ENCODE assay signal across 8 mouse cellular contexts in genomic region chr15:82015392-82016100, GRCm38 (mm10). TPM values are rescaled to one million over a fixed set of nuclear protein-coding genes. Genes with fewer than 3 reads are reported as not detected.
DNase-seq lines count a peak whose midpoint lies in the region; ATAC-seq and TF ChIP-seq lines count a peak whose summit lies in the region.

No protein-coding gene starts in this region.

- WGBS in heart, embryonic 12.5 days = under 1% methylated on average over 39 of the region's 39 CpGs
- 0% methylated on average over 39 of the region's 39 CpGs for WGBS in kidney, postnatal 0 days
- under 1% methylated on average over 39 of the region's 39 CpGs for WGBS in neural tube, embryonic 14.5 days

- ATAC-seq in heart, embryonic 12.5 days (ENCODE audit: insufficient number of reproducible peaks, low FRiP score) = no peak
- peak; percentile 57 for ATAC-seq in kidney, postnatal 0 days (replicated peaks; ENCODE audit: low FRiP score, low read depth)
- peak; percentile 18 for ATAC-seq in neural tube, embryonic 14.5 days (ENCODE audit: low read depth)

- H3K36me3 ChIP-seq in C2C12 (ENCODE audit: control insufficient read depth, insufficient read depth) = peaks cover 22% of the 10 kb centered on the region
- H3K36me3 ChIP-seq in heart, embryonic 12.5 days = peaks cover 16% of the 10 kb centered on the region
- H3K36me3 ChIP-seq in kidney, postnatal 0 days (ENCODE audit: insufficient read depth, low read length) = 0 out of 2 replicates have a peak, but pooled peaks cover 3% of the 10 kb centered on the region
- no peaks in the 10 kb centered on the region for H3K36me3 ChIP-seq in neural tube, embryonic 14.5 days (ENCODE audit: control insufficient read depth, insufficient read depth, low read length)

- H3K9me3 ChIP-seq in heart, embryonic 12.5 days (replicated peaks) = no peaks in the 10 kb centered on the region
- no peaks in the 10 kb centered on the region for H3K9me3 ChIP-seq in kidney, postnatal 0 days (replicated peaks; ENCODE audit: low read length)
- H3K9me3 ChIP-seq in neural tube, embryonic 14.5 days (ENCODE audit: control insufficient read depth, low read length) = no peaks in the 10 kb centered on the region

- TF ChIP-seq CTCF in C2C12 (IDR thresholded peaks at IDR 0.05; ENCODE audit: control insufficient read depth, insufficient read depth, insufficient read length) = no peak
- 0 out of 2 replicates have a peak, but pooled peaks have one; percentile 20 for TF ChIP-seq CTCF in kidney, postnatal 0 days (IDR thresholded peaks at IDR 0.05; ENCODE audit: low read depth)

- H3ac ChIP-seq in C2C12 (ENCODE audit: control insufficient read depth, insufficient read length, low read depth) = peak overlapping the region; percentile 86

- H3K9ac ChIP-seq in heart, embryonic 12.5 days = peak overlapping the region; percentile 90
- H3K9ac ChIP-seq in kidney, postnatal 0 days (ENCODE audit: low read depth, low read length) = peak overlapping the region; percentile 82
- H3K9ac ChIP-seq in neural tube, embryonic 14.5 days (replicated peaks; ENCODE audit: low read depth, low read length) = peak overlapping the region; percentile 90

- H3K79me3 ChIP-seq in C2C12 (ENCODE audit: low read depth) = peaks cover 45% of the 10 kb centered on the region

- H3K79me2 ChIP-seq in C2C12 (ENCODE audit: control insufficient read depth, insufficient read depth) = peaks cover 71% of the 10 kb centered on the region

- peaks cover 18% of the 10 kb centered on the region for H3K4me1 ChIP-seq in heart, embryonic 12.5 days (replicated peaks)
- 0 out of 2 replicates have a peak, but pooled peaks cover 10% of the 10 kb centered on the region for H3K4me1 ChIP-seq in kidney, postnatal 0 days (replicated peaks; ENCODE audit: insufficient read depth, low read length)
- H3K4me1 ChIP-seq in neural tube, embryonic 14.5 days (ENCODE audit: control insufficient read depth, insufficient read depth, low read length) = peaks cover 21% of the 10 kb centered on the region

- H3K4me3 ChIP-seq in C2C12 (ENCODE audit: insufficient read depth, poor library complexity, severe bottlenecking) = peak overlapping the region; percentile 95
- H3K4me3 ChIP-seq in heart, embryonic 12.5 days = peak overlapping the region; percentile 87
- peak overlapping the region; percentile 92 for H3K4me3 ChIP-seq in kidney, postnatal 0 days (replicated peaks; ENCODE audit: low read depth, low read length)
- peak overlapping the region; percentile 84 for H3K4me3 ChIP-seq in neural tube, embryonic 14.5 days (ENCODE audit: low read depth, low read length)

- peak overlapping the region; percentile 82 for H3K27ac ChIP-seq in heart, embryonic 12.5 days (ENCODE audit: poor library complexity, severe bottlenecking)
- H3K27ac ChIP-seq in kidney, postnatal 0 days = peak overlapping the region; percentile 71; the same call in 1 of the 2 replicates
- peak overlapping the region; percentile 76 for H3K27ac ChIP-seq in neural tube, embryonic 14.5 days (ENCODE audit: low read depth, low read length)

- no peaks in the 10 kb centered on the region for H3K27me3 ChIP-seq in C2C12 (ENCODE audit: control insufficient read depth, insufficient read depth, insufficient read length)
- H3K27me3 ChIP-seq in heart, embryonic 12.5 days (replicated peaks) = no peaks in the 10 kb centered on the region
- no peaks in the 10 kb centered on the region for H3K27me3 ChIP-seq in kidney, postnatal 0 days (ENCODE audit: insufficient read depth, low read length)
- no peaks in the 10 kb centered on the region for H3K27me3 ChIP-seq in neural tube, embryonic 14.5 days (ENCODE audit: control insufficient read depth, insufficient read depth, low read length)

- DNase-seq in R1 (ENCODE audit: low read depth, low spot score) = peak; percentile 46
- DNase-seq in embryo, embryonic 10.5 days (ENCODE audit: low spot score) = peak; percentile 45
- peak; percentile 65 for DNase-seq in kidney, postnatal 0 days (ENCODE audit: low spot score)
- DNase-seq in lung, adult 18-20 months = peak; percentile 21 to 30
- DNase-seq in yolk sac, embryonic 10.5 days (ENCODE audit: low spot score) = peak; percentile 27

- H3K4me2 ChIP-seq in heart, embryonic 12.5 days = peak overlapping the region; percentile 78
- peak overlapping the region; percentile 95 for H3K4me2 ChIP-seq in kidney, postnatal 0 days (ENCODE audit: low read length)
- H3K4me2 ChIP-seq in neural tube, embryonic 14.5 days (ENCODE audit: low read depth, low read length) = peak overlapping the region; percentile 64

TF ChIP-seq in C2C12, 6 proteins besides CTCF, POLR2A, EP300 and RAD21:
- TF ChIP-seq MYOD1 (IDR thresholded peaks at IDR 0.05; ENCODE audit: control insufficient read depth, insufficient read length, low read depth) (no peak), FOSL1 (IDR thresholded peaks at IDR 0.05; ENCODE audit: insufficient read depth, low read length, poor library complexity, severe bottlenecking) (no peak), CEBPB (IDR thresholded peaks at IDR 0.05; ENCODE audit: low read depth) (no peak), USF1 (IDR thresholded peaks at IDR 0.05; ENCODE audit: low read depth) (no peak), MAX (IDR thresholded peaks at IDR 0.05) (no peak), MYOG (IDR thresholded peaks at IDR 0.05; ENCODE audit: control insufficient read depth, extremely low read depth, insufficient read length) (no peak)
TF ChIP-seq in C2C12: peak in this region for 0.

RNA-seq across cellular contexts. Expression of gene Desi1, which starts 18.1 kb away (rescaled TPM):
- 56.6 TPM for polyA plus RNA-seq in C2C12 (2012; fragmentation: generic; extraction: Trizol)
- polyA plus RNA-seq in heart, embryonic 12.5 days (2016; fragmentation: Nextera tagmentation; extraction: Ambion mirVana) = 22.8 and 24.6 TPM in 2 replicates
- 21.1 and 23.3 TPM in 2 replicates for polyA plus RNA-seq in kidney, postnatal 0 days (2015; fragmentation: Nextera tagmentation; extraction: Ambion mirVana)
- 58.3 and 58.7 TPM in 2 replicates for polyA plus RNA-seq in neural tube, embryonic 14.5 days (2014; fragmentation: Nextera tagmentation; extraction: Ambion mirVana)

RNA-seq across cellular contexts. Expression of gene Xrcc6, which starts 27.9 kb away (rescaled TPM):
- polyA plus RNA-seq in C2C12 (2012; fragmentation: generic; extraction: Trizol) = 53.7 TPM
- polyA plus RNA-seq in heart, embryonic 12.5 days (2016; fragmentation: Nextera tagmentation; extraction: Ambion mirVana) = 68.7 and 80.2 TPM in 2 replicates
- 45.2 and 53.6 TPM in 2 replicates for polyA plus RNA-seq in kidney, postnatal 0 days (2015; fragmentation: Nextera tagmentation; extraction: Ambion mirVana)
- 42.1 and 48.6 TPM in 2 replicates for polyA plus RNA-seq in neural tube, embryonic 14.5 days (2014; fragmentation: Nextera tagmentation; extraction: Ambion mirVana)

RNA-seq across cellular contexts. Expression of gene Snu13, which starts 31.9 kb away (rescaled TPM):
- polyA plus RNA-seq in C2C12 (2012; fragmentation: generic; extraction: Trizol) = 238 TPM
- 150 and 157 TPM in 2 replicates for polyA plus RNA-seq in heart, embryonic 12.5 days (2016; fragmentation: Nextera tagmentation; extraction: Ambion mirVana)
- 215 and 225 TPM in 2 replicates for polyA plus RNA-seq in kidney, postnatal 0 days (2015; fragmentation: Nextera tagmentation; extraction: Ambion mirVana)
- 231 and 251 TPM in 2 replicates for polyA plus RNA-seq in neural tube, embryonic 14.5 days (2014; fragmentation: Nextera tagmentation; extraction: Ambion mirVana)

RNA-seq across cellular contexts. Expression of gene 1700029P11Rik, which starts 35.2 kb away (rescaled TPM):
- polyA plus RNA-seq in C2C12 (2012; fragmentation: generic; extraction: Trizol) = not detected
- polyA plus RNA-seq in heart, embryonic 12.5 days (2016; fragmentation: Nextera tagmentation; extraction: Ambion mirVana) = not detected in 2 replicates
- polyA plus RNA-seq in kidney, postnatal 0 days (2015; fragmentation: Nextera tagmentation; extraction: Ambion mirVana) = not detected in 2 replicates
- not detected in 2 replicates for polyA plus RNA-seq in neural tube, embryonic 14.5 days (2014; fragmentation: Nextera tagmentation; extraction: Ambion mirVana)

RNA-seq across cellular contexts. Expression of gene 4930407I10Rik, which starts 43.4 kb away (rescaled TPM):
- not detected for polyA plus RNA-seq in C2C12 (2012; fragmentation: generic; extraction: Trizol)
- polyA plus RNA-seq in heart, embryonic 12.5 days (2016; fragmentation: Nextera tagmentation; extraction: Ambion mirVana) = not detected in 2 replicates
- polyA plus RNA-seq in kidney, postnatal 0 days (2015; fragmentation: Nextera tagmentation; extraction: Ambion mirVana) = not detected in 2 replicates
- polyA plus RNA-seq in neural tube, embryonic 14.5 days (2014; fragmentation: Nextera tagmentation; extraction: Ambion mirVana) = not detected in 2 replicates
